Mouse (Mus musculus): ENCODE results near the gene Ctsl.

The Ctsl gene

GRCm38 (mm10) chr13:64373695-64374094 lies 3.0 kb upstream of the Ctsl start:
- no peak for DNase-seq (ENCODE audit: low spot score)

GRCm38 (mm10) chr13:64369805-64370172 lies 901 bp downstream of the Ctsl start:
- DNase-seq (ENCODE audit: low spot score), result peak; percentile 18

- DNase-seq (ENCODE audit: low spot score), result no peak
These were observed 2.1 kb downstream of the Ctsl start for GRCm38 (mm10) chr13:64368596-64368995.

- no peak for DNase-seq (ENCODE audit: low spot score)
These were observed 3.1 kb downstream of the Ctsl start for GRCm38 (mm10) chr13:64367615-64368014.

- DNase-seq (ENCODE audit: low spot score), result no peak
These were observed 5.4 kb downstream of the Ctsl start for GRCm38 (mm10) chr13:64365326-64365725.

- peak; percentile 26 for DNase-seq (ENCODE audit: low spot score)
These were observed 6.4 kb downstream of the Ctsl start for GRCm38 (mm10) chr13:64364258-64364657.

GRCm38 (mm10) chr13:64362139-64362538 lies 8.6 kb downstream of the Ctsl start:
- no peak for DNase-seq (ENCODE audit: low spot score)

GRCm38 (mm10) chr13:64361020-64361419 lies 9.7 kb downstream of the Ctsl start:
- no peak for DNase-seq (ENCODE audit: low spot score)

- DNase-seq (ENCODE audit: low spot score), result no peak
These were observed 11.0 kb downstream of the Ctsl start for GRCm38 (mm10) chr13:64359702-64360101.

GRCm38 (mm10) chr13:64358476-64358875 lies 12.2 kb downstream of the Ctsl start:
- DNase-seq (ENCODE audit: low spot score), result no peak

- DNase-seq (ENCODE audit: low spot score), result no peak
These were observed 13.3 kb downstream of the Ctsl start for GRCm38 (mm10) chr13:64357389-64357788.

GRCm38 (mm10) chr13:64349474-64349873 lies 21.2 kb downstream of the Ctsl start:
- no peak for DNase-seq (ENCODE audit: low spot score)

GRCm38 (mm10) chr13:64344082-64344501 lies 26.6 kb downstream of the Ctsl start:
- DNase-seq (ENCODE audit: low spot score), result no peak

GRCm38 (mm10) chr13:64343598-64343997 lies 27.1 kb downstream of the Ctsl start:
- DNase-seq (ENCODE audit: low spot score), result no peak

- DNase-seq (ENCODE audit: low spot score), result no peak
These were observed 35.1 kb downstream of the Ctsl start for GRCm38 (mm10) chr13:64335546-64336132.

GRCm38 (mm10) chr13:64333102-64333501 lies 37.6 kb downstream of the Ctsl start:
- DNase-seq (ENCODE audit: low spot score), result no peak

GRCm38 (mm10) chr13:64332321-64332720 lies 38.4 kb downstream of the Ctsl start:
- no peak for DNase-seq (ENCODE audit: low spot score)

- no peak for DNase-seq (ENCODE audit: low spot score)
These were observed 48.0 kb downstream of the Ctsl start for GRCm38 (mm10) chr13:64322561-64323281.

GRCm38 (mm10) chr13:64320334-64320733 lies 50.4 kb downstream of the Ctsl start:
- DNase-seq (ENCODE audit: low spot score), result no peak

- DNase-seq (ENCODE audit: low spot score), result no peak
These were observed 50.9 kb downstream of the Ctsl start for GRCm38 (mm10) chr13:64319782-64320181.

GRCm38 (mm10) chr13:64318355-64318754 lies 52.3 kb downstream of the Ctsl start:
- no peak for DNase-seq (ENCODE audit: low spot score)

- peak; percentile 38 for DNase-seq (ENCODE audit: low spot score)
These were observed 55.1 kb downstream of the Ctsl start for GRCm38 (mm10) chr13:64315483-64316050.

GRCm38 (mm10) chr13:64314041-64314440 lies 56.6 kb downstream of the Ctsl start:
- no peak for DNase-seq (ENCODE audit: low spot score)

GRCm38 (mm10) chr13:64312916-64313289 lies 57.8 kb downstream of the Ctsl start:
- DNase-seq (ENCODE audit: low spot score), result no peak
